Mouse (Mus musculus): ENCODE measurements around the gene 1700086D15Rik. TPM values are rescaled to one million over a fixed set of nuclear protein-coding genes. Genes with fewer than 3 reads are reported as not detected.

Gene 1700086D15Rik
- not detected in 2 replicates for polyA plus RNA-seq (2012; ENCODE audit: low replicate concordance)

GRCm38 (mm10) chr11:65159791-65160190 lies at the start of gene 1700086D15Rik:
Gene 1700086D15Rik (minus strand): TSS chr11:65159891.

GRCm38 (mm10) chr11:65162767-65163120 lies 3.1 kb upstream of the 1700086D15Rik start, which contains the start of gene Arhgap44:
Gene Arhgap44 (minus strand): TSS chr11:65162961.

Other genes with a start within 250 kb of the 1700086D15Rik start
- 13.7 and 24.7 TPM in 2 replicates for gene Elac2, start 180.9 kb downstream of the 1700086D15Rik start, polyA plus RNA-seq (2012; ENCODE audit: low replicate concordance)
- gene Arhgap44, start 3.1 kb upstream of the 1700086D15Rik start, polyA plus RNA-seq (2012; ENCODE audit: low replicate concordance): 0.04 TPM in 1 of 2 replicates, not detected in the other
- gene Myocd, start 110.1 kb upstream of the 1700086D15Rik start, polyA plus RNA-seq (2012; ENCODE audit: low replicate concordance): not detected in 2 replicates